Mouse (Mus musculus): ENCODE results near the gene Cenpe. TPM values are rescaled to one million over a fixed set of nuclear protein-coding genes. Genes with fewer than 3 reads are reported as not detected.
"Not testable (repeated sequence)": the region's sequence is repeated elsewhere in the genome, so short reads cannot be mapped to it uniquely, and the experiment has no call there.

Cenpe gene
- total RNA-seq (2022): 1 to 10 TPM; 1.1 to 3.7 (median 2.1) TPM

DNA sequence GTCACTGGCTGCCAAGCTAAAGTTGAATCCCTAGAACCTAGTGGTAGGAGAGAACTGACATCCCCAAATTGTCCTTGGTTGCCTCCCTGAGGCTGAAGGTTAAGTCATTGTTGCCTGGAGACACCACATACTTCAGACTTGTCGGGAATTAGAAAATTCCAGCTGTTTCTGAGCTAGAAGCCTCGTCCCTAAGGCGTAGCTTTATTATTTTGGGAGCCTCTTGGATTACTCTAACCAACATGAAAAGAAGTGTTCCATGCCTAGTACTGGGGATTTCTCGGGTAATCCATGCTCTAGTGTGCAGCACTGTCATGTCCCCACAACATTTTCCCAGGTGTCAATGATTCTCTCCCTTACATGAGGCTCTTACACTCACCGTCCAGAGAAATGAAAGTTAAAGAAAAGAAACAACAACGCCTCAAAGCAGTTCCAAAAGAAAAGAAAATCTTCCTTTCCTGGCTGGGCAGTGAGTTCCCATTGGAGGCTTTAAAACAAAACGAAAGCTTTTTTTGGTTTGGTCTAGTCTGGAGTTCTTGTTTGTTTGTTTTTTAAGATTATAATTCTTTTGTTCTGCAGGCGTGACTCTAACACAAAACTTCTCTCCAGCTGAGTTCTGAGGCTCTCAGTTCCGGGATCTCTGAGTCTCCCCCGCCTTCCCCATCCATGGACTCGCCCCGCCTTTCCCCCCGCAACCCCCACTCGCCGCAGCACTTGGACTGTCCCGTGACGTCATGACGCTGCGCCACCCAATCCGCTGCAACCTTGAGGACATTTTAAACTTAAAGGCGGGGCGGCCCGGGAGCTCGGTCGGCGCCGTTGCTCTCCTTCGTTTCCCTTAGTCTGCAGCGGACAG lies at the start of gene Cenpe:
Gene Cenpe (plus strand): TSS at position 733 of the 853 bp plus-strand sequence.
- DNase-seq: peak; percentile 76

DNA sequence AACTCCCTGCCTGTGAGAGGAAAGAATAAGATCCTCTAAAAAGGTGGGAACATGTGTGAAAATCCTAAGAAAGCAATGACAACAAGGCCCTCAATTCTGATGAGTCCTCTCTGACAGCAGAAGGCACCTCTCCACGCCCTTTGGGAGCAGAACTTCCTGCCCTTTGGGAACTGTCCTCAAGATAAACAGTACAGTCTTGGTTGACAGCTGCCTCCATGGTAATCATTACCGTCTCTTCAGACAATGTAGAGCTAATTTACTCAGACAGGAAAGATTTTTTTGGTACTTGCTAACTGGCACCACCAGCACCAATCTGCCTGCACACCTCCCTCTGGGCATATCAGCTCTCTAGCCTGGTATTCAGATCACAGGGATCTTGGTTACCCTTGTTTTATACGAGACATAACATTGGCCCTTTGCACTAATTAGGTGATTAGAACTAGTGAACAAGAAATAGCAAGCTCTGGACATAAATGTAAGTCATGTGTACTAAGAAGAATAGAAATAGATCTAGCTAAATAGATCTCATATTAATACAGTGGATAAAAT lies 40.4 kb upstream of the Cenpe start:
- DNase-seq: no peak

DNA sequence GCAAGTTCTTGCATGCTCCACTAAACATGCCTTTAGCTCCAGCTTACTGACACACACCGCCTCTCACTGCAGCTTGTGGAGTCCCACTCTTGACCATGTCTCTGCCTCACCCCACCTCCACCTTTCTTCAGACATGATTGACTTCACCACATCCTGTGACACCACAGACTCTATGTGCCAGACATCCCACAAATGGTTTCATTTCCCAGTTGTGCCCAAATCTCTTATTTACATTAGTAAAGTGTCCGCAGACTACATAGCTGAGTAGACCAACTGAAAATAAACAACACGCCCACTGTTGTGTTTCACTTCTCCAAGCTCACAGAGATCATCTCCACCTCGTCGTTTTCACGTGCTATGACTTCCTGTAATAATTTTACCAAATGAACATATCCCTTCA lies 20.5 kb upstream of the Cenpe start:
- DNase-seq: no peak

DNA sequence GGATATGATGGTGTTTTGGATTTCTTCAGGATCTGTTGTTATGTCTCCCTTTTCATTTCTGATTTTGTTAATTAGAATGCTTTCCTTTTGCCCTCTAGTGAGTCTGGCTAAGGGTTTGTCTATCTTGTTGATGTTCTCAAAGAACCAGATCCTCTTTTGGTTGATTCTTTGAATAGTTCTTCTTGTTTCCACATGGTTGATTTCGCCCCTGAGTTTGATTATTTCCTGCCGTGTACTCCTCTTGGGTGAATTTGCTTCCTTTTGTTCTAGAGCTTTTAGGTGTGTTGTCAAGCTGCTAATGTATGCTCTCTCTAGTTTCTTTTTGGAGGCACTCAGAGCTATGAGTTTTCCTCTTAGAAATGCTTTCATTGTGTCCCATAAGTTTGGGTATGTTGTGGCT lies 14.3 kb upstream of the Cenpe start:
- not testable (repeated sequence) for DNase-seq

DNA sequence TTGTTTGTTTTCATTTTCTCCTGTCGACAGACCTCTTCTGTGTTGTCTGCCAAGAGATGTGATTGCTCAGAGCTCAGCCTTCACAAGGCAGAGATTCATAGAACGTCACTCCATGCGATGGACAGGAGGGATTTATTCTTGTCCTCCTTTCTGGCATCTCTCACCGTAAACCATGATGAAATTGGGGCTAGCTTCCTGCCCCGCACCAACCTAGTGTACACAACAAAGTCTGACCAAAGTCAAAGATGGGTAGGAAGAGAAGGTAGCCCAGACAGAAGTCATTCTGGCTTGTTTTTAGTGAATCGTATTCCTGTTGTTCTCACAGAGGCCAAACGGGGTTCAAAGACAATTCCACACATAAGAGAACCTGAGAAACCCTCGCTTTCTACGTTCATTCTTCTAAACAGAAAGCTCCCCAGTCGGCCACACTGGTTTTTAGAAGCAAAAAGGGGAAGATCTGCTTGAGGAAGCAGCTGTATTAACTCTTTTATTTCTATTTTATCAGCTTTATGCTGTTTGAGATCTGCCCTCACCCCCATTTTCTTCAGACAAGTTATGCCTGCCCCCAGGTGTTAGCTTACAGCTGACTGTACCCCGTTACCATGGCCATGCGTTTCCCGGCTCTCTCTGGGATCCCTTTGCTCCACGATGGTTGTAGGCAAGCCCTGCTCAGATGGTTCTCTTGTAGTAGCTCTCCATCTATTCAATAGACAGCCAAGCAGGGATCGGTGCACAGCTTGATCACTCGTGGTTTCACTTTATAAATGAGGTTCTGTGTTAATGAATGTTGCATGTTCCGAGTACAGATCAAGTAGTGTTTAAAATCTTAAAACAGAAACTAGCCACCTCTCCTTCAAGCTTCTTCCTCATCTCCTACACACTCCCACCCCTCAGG lies 11.7 kb upstream of the Cenpe start:
- DNase-seq: no peak

DNA sequence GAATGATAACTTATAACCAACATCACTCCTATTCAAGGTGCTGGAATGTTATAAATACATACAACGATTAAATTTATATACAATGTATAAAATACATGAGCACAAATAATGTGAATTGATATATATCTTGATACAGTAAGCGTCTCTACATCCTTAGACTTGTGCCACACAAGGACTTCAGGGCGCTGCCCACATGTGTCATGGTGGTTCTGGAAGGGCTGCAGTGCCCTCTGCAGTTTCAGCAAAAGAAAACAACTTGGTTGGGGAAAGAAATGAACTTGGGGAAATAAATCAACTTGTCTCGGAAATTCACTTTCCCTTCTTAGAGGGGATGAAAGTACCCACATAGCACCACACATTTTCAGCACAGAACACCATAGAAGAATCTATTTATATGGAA lies 5.7 kb upstream of the Cenpe start:
- DNase-seq: no peak

DNA sequence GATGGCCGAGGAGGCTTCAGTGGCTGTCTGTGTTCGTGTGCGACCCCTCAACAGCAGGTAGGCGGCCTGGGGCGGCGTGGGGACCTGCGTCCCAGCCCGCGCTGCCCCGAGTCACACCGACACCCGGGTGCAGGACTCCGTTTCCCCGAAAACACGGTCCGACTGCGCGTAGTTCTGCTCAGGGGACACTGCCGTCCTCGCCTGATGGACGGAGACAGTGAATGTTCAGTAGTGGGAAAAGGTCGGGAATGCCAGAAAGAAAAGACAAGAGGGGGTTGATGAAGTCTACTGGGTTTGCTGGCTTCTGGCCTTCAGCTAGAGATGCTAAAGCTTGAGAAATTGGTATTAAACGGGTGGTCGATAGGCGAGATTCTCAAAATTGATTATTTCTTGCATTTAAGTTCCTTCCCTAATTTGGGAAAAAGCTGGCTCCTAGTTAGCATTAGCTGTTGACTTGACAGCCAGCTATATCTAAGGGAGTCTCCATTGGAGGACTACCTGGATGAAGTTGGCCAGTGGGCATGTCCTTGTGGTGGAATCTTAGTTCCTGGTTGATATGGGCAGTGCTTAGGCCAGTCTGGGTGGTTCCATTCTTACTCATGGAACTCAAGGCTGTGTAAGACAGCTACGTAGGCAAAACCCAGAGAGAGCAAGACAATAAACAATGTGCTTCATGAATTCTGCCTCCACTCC lies 467 bp downstream of the Cenpe start:
- no peak for DNase-seq

DNA sequence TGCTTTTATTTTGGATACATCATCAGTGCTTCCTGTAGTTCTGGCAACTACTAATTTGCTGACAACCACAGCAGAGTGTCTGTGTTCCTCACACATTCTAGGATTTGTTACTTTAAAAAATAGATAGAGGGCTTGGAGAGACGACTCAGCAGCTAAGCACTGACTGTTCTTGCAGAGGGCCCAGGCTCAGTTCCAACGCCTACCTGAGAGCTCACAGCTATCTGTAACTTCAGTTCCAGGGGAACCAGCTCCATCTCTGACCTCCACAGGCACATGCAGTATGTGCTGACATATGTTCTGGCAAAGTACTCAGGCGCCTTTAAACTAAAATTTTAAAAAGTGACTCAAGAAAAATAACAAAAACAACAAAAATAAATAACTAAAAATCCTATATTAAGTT lies 19.7 kb downstream of the Cenpe start:
- DNase-seq: no peak

DNA sequence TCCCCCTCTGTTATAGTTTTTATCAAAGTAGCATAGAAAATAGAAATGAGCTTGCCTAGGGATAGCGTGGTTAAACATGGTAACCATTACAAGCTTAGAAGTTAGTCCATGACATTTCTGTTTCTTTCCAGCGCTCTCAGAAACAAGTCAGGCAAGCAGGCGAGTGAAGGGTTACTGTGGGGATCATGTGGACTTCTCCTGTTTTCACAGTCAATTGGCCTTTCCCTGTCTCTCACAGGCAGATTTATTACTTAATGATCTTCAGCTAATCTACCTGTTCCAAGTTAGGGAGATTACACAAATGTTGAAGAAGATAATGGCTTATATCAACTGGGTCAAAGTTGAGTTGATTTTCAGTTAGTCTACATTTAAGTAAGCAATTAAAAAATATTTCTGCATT lies 20.1 kb downstream of the Cenpe start:
- no peak for DNase-seq

DNA sequence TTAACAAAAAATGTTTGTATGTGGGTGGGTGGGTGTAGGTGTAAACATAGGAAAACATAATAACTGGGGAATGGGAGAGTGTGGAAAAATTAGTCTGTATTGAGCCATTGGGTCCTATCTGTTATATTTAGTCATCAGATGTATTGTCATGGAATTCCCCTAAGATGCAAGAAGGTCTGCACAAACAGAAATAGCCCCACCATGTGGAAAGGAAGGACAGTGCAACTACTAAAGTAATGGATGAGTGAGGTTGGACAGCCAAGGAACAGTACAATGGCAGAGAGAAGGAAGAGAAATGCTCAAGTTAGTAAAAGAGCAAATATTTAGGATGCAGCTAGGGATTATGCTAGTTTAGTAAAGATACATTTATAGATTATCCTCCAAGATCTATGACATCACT lies 33.4 kb downstream of the Cenpe start:
- no peak for DNase-seq

DNA sequence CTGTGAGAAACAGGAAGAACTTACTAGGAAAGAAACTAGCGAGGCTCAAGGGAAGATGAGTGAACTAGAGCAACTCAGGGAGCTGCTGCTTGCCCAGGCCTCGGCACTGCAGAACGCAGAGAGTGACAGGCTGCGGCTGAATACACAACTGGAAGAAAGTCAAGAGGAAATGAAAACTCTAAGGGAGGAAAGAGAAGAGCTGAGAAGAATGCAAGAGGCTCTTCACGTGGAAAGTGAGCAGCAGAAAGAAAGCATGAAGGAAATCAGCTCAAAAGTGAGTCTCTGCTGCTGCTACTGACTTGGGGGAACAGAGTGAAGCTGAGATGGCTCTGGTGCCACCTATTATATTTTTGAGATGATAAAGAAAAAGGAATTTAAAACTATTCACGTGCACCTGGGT lies 34.5 kb downstream of the Cenpe start:
- DNase-seq: no peak

DNA sequence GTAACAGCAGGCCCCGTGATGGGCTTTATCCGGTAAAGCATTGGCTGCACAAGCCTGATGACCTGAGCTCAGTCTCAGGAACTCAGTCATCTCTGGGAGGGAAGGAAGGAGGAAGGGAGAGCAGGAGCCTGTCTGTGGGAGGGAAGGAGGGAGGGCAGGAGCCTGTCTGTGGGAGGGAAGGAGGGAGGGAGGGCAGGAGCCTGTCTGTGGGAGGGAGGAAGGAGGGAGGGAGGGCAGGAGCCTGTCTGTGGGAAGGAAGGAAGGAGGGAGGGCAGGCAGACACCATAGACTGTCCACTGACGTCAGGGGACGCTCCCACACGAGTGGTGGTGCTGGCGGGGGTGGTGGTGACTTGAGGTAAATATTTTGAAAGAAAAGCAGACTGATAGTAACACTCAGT lies 36.8 kb downstream of the Cenpe start:
- DNase-seq: no peak

DNA sequence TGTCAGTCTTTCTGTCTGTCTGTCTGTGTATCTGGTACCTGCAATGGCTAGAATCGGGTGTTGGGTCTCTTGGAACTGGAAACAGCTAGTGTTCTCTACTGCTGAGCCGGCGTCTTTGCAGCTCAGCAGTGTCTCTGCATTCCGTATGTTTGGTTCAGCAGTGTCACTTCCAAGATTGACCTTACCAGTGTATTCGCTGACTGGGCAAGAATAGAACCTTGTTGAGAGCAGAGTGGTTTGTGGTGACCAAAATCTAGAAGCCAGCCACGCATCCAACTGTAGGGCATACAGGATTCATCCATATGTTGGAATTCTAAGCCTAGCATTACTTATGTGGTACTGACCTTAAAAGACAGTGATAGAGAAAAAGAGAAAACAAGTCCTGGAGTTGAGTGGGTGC lies 39.5 kb downstream of the Cenpe start:
- no peak for DNase-seq

DNA sequence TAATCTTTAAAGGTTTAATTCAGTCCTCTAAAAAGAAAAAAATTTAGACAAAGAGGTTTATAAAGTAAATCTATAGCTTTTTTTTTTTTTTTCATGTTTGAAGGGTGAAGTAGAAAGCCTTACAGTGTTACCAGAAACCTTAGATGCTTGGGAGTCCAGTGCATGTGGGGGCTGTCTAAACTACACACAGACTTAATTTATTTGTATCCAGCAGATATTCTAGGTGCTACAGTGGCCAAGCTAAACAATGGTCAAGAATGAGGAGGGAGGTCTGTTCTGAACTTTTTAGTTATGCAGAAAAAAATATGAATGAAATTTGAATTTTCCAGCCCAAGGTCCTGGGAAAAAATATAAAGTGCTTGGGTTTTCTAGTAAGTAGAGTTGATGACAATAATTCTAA lies 42.4 kb downstream of the Cenpe start:
- DNase-seq: no peak

DNA sequence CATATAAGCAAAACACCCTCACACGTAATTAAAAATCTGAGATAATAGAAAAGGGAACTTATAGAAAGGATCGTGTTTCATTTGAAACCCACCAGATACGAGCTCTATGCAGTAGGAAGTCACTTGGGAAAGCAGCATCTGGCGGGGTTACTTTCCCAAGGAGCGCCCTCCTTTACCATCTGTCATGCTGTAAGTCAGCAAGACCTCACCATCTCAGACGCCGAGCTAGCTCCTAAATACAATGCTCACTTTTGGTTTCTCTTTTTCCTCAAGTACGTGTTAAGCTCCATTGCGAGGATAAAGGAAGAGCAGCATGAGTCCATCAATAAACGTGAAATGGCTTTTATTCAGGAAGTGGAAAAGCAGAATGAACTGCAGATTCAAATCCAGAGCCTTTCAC lies 46.6 kb downstream of the Cenpe start:
- no peak for DNase-seq

DNA sequence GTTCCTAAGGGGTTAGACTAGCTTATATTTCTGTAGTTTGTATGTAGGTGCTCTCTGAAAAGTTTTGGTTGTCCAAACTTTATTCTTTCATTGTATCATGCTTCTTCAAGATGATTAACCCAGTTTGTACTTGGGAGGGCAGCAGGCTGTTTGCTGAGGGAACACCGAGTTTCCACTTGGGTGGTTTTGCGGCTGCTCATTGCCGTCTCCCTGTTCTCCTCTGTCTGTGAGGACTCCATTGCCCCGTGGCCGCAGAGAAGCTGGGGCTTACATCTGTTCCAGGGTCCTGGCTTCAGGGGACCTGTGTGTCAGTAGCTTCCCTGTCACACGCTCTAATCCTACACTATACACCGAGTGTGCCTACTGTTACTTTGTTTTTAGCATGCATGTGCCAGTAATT lies 47.9 kb downstream of the Cenpe start:
- no peak for DNase-seq

DNA sequence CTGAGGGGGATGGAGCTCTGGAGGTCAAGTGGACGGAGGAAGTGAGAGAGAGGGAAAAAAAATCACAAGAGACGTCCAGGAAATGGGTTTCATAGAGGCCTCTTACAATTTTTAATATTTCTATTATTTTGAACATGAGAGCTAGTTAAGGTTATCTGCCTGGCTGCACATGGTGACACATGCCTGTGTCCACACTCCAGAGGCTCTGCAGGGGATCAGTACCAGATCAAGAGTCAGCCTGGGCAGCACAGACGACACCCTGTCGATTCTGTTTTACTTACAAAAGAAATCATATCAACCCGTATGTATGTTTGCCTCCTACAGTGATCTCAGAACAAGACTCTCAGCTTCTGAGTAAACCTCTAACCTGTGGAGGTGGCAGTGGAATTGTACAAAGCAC lies 56.3 kb downstream of the Cenpe start:
- no peak for DNase-seq

DNA sequence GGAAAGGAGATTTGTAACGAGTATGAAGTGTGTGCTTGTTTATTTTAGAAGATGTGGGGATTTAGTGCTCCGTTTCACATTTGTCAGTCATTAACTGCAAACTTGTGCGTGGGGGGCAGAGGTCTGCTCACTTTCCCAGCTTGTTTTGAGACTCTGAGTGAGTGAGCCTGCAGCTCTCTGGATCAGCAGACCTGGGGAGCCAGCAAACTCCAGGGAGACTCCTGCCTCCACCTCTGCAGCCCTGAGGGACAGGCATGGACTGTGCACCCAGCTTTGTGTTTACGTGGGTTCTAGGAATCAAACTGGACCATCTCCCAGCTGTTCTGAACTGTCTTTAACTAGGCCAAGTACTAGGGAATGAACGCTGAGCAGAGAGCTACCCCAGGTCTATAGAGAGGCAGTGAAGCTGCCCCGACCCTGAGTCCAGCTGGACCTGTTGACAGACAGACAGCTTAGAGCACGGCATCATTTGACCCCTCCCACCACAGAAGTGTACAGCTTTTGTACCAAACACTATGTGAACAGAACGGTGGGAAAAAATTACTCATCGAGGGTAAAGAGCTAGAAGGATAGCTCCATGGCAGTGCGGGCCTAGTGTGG lies 57.2 kb downstream of the Cenpe start:
- DNase-seq: no peak

DNA sequence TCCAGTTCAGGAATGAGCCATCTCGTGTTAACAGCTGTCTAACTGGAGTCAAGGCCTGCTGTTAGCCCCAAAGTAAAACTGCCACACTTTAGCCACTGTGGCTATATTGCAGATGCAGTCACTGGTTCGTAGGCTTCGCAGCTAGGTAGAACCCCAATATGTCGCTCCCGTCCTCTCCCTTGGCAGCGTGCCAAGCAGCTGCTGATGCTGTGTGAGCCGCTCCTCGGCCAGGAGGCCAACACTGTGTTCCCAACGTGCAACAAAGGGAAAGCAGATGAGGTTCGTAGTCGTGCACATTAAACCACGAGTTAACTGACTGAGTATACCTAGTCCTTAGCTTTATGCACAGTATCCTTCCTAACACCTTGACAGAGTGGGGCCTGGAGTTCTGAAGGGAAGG lies 60.3 kb downstream of the Cenpe start:
- no peak for DNase-seq

DNA sequence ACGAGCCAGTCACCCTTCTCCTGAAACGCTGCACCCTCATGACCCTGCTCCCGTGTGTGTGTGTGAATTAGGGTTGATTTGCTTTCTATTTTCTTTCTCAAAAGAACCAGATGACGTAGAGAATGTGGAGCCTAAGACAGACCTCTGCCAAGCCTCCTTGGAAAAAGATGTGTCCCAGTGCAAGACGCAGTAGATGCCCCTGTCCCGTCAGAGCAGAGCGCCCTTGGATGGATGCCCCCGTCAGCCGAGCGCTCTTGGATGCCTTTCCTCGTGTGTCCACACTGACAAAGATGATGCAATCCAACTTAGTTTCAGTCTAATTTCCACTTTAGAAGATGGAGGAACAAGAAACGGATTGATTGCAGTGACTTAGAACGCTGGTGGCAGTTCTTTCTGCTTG lies 60.7 kb downstream of the Cenpe start:
- DNase-seq: no peak

DNA sequence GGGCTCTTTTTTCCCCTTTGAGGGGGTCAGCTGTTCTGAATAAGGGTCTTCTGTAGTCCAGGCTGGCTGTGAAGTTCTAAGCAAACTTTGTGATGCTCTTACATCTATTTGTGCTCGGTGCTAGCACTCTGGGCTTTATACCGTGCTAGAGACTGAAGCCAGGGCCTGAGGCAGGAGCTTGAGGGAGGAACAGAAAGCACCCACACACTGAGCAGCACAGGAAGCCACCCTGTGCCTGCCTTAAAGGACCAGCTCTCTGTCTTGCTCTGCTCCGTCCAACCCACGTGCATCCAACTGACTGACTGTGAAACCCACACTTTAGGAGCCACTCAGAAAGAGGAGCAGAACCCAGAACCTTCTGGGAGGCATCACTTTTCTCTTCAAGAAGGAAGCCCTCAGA lies 67.8 kb downstream of the Cenpe start:
- no peak for DNase-seq

DNA sequence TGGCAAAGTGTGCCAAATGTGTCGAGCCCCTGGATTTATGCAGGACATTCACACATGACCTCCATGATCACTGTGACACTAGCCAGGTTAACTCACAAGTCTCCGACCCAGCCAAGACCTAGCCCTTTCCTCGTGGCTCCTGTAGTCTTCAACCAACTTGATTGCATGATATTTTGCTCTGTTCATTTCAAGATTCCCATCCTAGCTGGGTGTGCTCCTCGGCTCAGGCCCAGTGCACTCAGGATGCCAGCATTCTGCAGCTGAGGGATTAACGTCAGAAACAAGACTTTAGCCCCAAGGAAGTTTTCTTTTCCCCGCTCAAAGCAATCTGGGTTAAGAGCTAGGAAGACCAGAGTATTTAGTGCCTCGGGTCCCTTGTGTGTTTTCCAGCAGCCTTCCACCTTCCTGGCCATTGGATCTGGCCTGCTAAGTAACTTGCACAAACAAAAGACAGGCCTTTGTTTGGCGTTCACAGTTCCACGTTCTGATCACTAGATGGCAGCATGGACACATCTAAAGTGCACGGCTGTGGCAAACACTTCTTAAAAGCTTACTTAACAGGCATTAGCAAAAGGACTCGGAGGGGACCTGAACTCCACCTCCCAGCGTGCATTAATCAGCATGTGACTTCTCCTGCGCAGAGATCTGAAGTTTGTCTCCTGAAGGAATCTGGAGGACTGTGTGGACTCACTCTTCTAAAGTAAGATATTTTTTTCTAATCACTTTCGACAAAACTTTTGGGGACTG lies 68.5 kb downstream of the Cenpe start, which contains the start of gene Bdh2:
Gene Bdh2 (plus strand): TSS at position 553 of the 747 bp plus-strand sequence.
- DNase-seq: peak; percentile 34

Data from adrenal gland, adult 8-10 months (tissue).